Mouse (Mus musculus): Measurements from ENCODE around the gene Olfr961. TPM values are rescaled to one million over a fixed set of nuclear protein-coding genes. Genes with fewer than 3 reads are reported as not detected.

Olfr961 gene
- polyA plus RNA-seq, 1 experiment: not detected

- no peak overlapping the region for H3K27ac ChIP-seq (replicated peaks; ENCODE audit: low read depth, low read length)
- H3K4me1 ChIP-seq (ENCODE audit: control insufficient read depth, insufficient read depth, insufficient read length, low read length): no peaks in the 10 kb centered on the region
- H3K4me3 ChIP-seq (ENCODE audit: insufficient read depth, low read depth, low read length): no peak overlapping the region
Observed at GRCm38 (mm10) chr9:39669723-39670122, 24.8 kb downstream of the Olfr961 start.

- Histone ChIP-seq H3K27ac (replicated peaks; ENCODE audit: low read depth, low read length) (no peak overlapping the region), H3K4me3 (ENCODE audit: insufficient read depth, low read depth, low read length) (no peak overlapping the region), H3K4me1 (ENCODE audit: control insufficient read depth, insufficient read depth, insufficient read length, low read length) (no peaks in the 10 kb centered on the region)
Observed at GRCm38 (mm10) chr9:39674820-39675219, 29.9 kb downstream of the Olfr961 start.

- H3K27ac ChIP-seq (replicated peaks; ENCODE audit: low read depth, low read length): no peak overlapping the region
- no peak overlapping the region for H3K4me3 ChIP-seq (ENCODE audit: insufficient read depth, low read depth, low read length)
- no peaks in the 10 kb centered on the region for H3K4me1 ChIP-seq (ENCODE audit: control insufficient read depth, insufficient read depth, insufficient read length, low read length)
Observed at GRCm38 (mm10) chr9:39678557-39678956, 33.7 kb downstream of the Olfr961 start.

GRCm38 (mm10) chr9:39679280-39679679 is 34.4 kb downstream of the Olfr961 start:
- Histone ChIP-seq H3K4me1 (ENCODE audit: control insufficient read depth, insufficient read depth, insufficient read length, low read length) (no peaks in the 10 kb centered on the region), H3K27ac (replicated peaks; ENCODE audit: low read depth, low read length) (no peak overlapping the region)

More at GRCm38 (mm10) chr9:39679280-39679679, 34.4 kb downstream of the Olfr961 start:
- no peak overlapping the region for H3K4me3 ChIP-seq (ENCODE audit: insufficient read depth, low read depth, low read length)

Other genes starting within 250 kb of the Olfr961 start
- not detected in 2 replicates for gene Olfr952, start 217.9 kb upstream of the Olfr961 start, polyA plus RNA-seq (2012; ENCODE audit: insufficient read depth, insufficient read length, missing spikeins)
- not detected in 2 replicates for gene Olfr954, start 188.4 kb upstream of the Olfr961 start, polyA plus RNA-seq (2012; ENCODE audit: insufficient read depth, insufficient read length, missing spikeins)
- not detected in 2 replicates for gene Olfr955, start 173.1 kb upstream of the Olfr961 start, polyA plus RNA-seq (2012; ENCODE audit: insufficient read depth, insufficient read length, missing spikeins)
- gene Olfr44, start 151.1 kb upstream of the Olfr961 start, polyA plus RNA-seq (2012; ENCODE audit: insufficient read depth, insufficient read length, missing spikeins): not detected in 2 replicates
- gene Olfr957, start 129.3 kb upstream of the Olfr961 start, polyA plus RNA-seq (2012; ENCODE audit: insufficient read depth, insufficient read length, missing spikeins): not detected in 2 replicates
- gene Olfr958, start 91.0 kb upstream of the Olfr961 start, polyA plus RNA-seq (2012; ENCODE audit: insufficient read depth, insufficient read length, missing spikeins): not detected in 2 replicates
- gene Olfr959, start 69.5 kb upstream of the Olfr961 start, polyA plus RNA-seq (2012; ENCODE audit: insufficient read depth, insufficient read length, missing spikeins): not detected in 2 replicates
- gene AW551984, start 40.7 kb upstream of the Olfr961 start, polyA plus RNA-seq (2012; ENCODE audit: insufficient read depth, insufficient read length, missing spikeins): not detected in 2 replicates
- not detected in 2 replicates for gene Olfr148, start 34.4 kb upstream of the Olfr961 start, polyA plus RNA-seq (2012; ENCODE audit: insufficient read depth, insufficient read length, missing spikeins)
- not detected in 2 replicates for gene Olfr960, start 23.7 kb upstream of the Olfr961 start, polyA plus RNA-seq (2012; ENCODE audit: insufficient read depth, insufficient read length, missing spikeins)
- gene Olfr963, start 22.1 kb downstream of the Olfr961 start, polyA plus RNA-seq (2012; ENCODE audit: insufficient read depth, insufficient read length, missing spikeins): not detected in 2 replicates
- not detected in 2 replicates for gene Olfr149, start 62.0 kb downstream of the Olfr961 start, polyA plus RNA-seq (2012; ENCODE audit: insufficient read depth, insufficient read length, missing spikeins)
- gene Olfr965, start 66.3 kb downstream of the Olfr961 start, polyA plus RNA-seq (2012; ENCODE audit: insufficient read depth, insufficient read length, missing spikeins): not detected in 2 replicates
- gene Olfr150, start 85.9 kb downstream of the Olfr961 start, polyA plus RNA-seq (2012; ENCODE audit: insufficient read depth, insufficient read length, missing spikeins): not detected in 2 replicates
- not detected in 2 replicates for gene Olfr967, start 101.2 kb downstream of the Olfr961 start, polyA plus RNA-seq (2012; ENCODE audit: insufficient read depth, insufficient read length, missing spikeins)
- not detected in 2 replicates for gene Olfr968, start 138.2 kb downstream of the Olfr961 start, polyA plus RNA-seq (2012; ENCODE audit: insufficient read depth, insufficient read length, missing spikeins)
- not detected in 2 replicates for gene Olfr969, start 145.9 kb downstream of the Olfr961 start, polyA plus RNA-seq (2012; ENCODE audit: insufficient read depth, insufficient read length, missing spikeins)
- not detected in 2 replicates for gene Olfr970, start 163.8 kb downstream of the Olfr961 start, polyA plus RNA-seq (2012; ENCODE audit: insufficient read depth, insufficient read length, missing spikeins)
- gene Olfr971, start 191.8 kb downstream of the Olfr961 start, polyA plus RNA-seq (2012; ENCODE audit: insufficient read depth, insufficient read length, missing spikeins): not detected in 2 replicates
- gene Olfr972, start 221.3 kb downstream of the Olfr961 start, polyA plus RNA-seq (2012; ENCODE audit: insufficient read depth, insufficient read length, missing spikeins): not detected in 2 replicates

Measured in brown adipose tissue, adult 24 weeks (tissue).